Comparison of ENCODE assay signal across 8 mouse cellular contexts in genomic region chr2:165316837-165317473, GRCm38 (mm10). TPM values are rescaled to one million over a fixed set of nuclear protein-coding genes. Genes with fewer than 3 reads are reported as not detected.
DNase-seq lines count a peak whose midpoint lies in the region; ATAC-seq and TF ChIP-seq lines count a peak whose summit lies in the region.

No protein-coding gene starts in this region.

- peak overlapping the region; percentile 83; the same call in 1 of the 2 replicates for H3K27ac ChIP-seq in gastrocnemius, adult 2 months
- peak overlapping the region; percentile 72 for H3K27ac ChIP-seq in embryonic facial prominence, embryonic 12.5 days
- peak overlapping the region; percentile 11 to 55; a peak in 1 of 4 replicates for H3K27ac ChIP-seq in heart, embryonic 14.5 days (replicated peaks in 1 of 2; ENCODE audit: control insufficient read depth in 1 of 2, insufficient read depth in 1 of 2, low read depth in 2 of 2, low read length in 2 of 2)
- H3K27ac ChIP-seq in kidney, postnatal 0 days, result peak overlapping the region; percentile 67
- H3K27ac ChIP-seq in liver, embryonic 12.5 days, result peak overlapping the region; percentile 55

- H3K27me3 ChIP-seq in embryonic facial prominence, embryonic 12.5 days, result no peaks in the 10 kb centered on the region
- H3K27me3 ChIP-seq in heart, embryonic 14.5 days (ENCODE audit: control insufficient read depth, insufficient read depth, low read length), result no peaks in the 10 kb centered on the region
- H3K27me3 ChIP-seq in kidney, postnatal 0 days (ENCODE audit: insufficient read depth, low read length), result no peaks in the 10 kb centered on the region
- H3K27me3 ChIP-seq in liver, embryonic 12.5 days (replicated peaks), result no peaks in the 10 kb centered on the region
- H3K27me3 ChIP-seq in myocyte (ENCODE audit: control insufficient read depth, insufficient read depth, insufficient read length), result no peaks in the 10 kb centered on the region

- intact Hi-C loops in gastrocnemius, adult 2 months (cut with DNase I), result no loop called here

- H3K9ac ChIP-seq in embryonic facial prominence, embryonic 12.5 days, result no peak overlapping the region
- H3K9ac ChIP-seq in heart, embryonic 14.5 days (ENCODE audit: low read length), result 0 out of 2 replicates have a peak overlapping the region, but pooled peaks have one; percentile 8
- H3K9ac ChIP-seq in kidney, postnatal 0 days (ENCODE audit: low read depth, low read length), result no peak overlapping the region
- no peak overlapping the region for H3K9ac ChIP-seq in liver, embryonic 12.5 days

- H3K4me3 ChIP-seq in gastrocnemius, adult 2 months, result no peak overlapping the region
- H3K4me3 ChIP-seq in embryonic facial prominence, embryonic 12.5 days, result no peak overlapping the region
- no peak overlapping the region for H3K4me3 ChIP-seq in heart, embryonic 14.5 days (ENCODE audit: control insufficient read depth in 1 of 2, insufficient read depth in 1 of 2, low read depth in 1 of 2, low read length in 2 of 2)
- H3K4me3 ChIP-seq in kidney, postnatal 0 days (replicated peaks; ENCODE audit: low read depth, low read length), result no peak overlapping the region
- no peak overlapping the region for H3K4me3 ChIP-seq in liver, embryonic 12.5 days
- H3K4me3 ChIP-seq in myocyte, result no peak overlapping the region

- peaks cover 41% of the 10 kb centered on the region for H3K36me3 ChIP-seq in embryonic facial prominence, embryonic 12.5 days
- peaks cover 39% of the 10 kb centered on the region for H3K36me3 ChIP-seq in heart, embryonic 14.5 days (ENCODE audit: control insufficient read depth, insufficient read depth, low read length)
- H3K36me3 ChIP-seq in kidney, postnatal 0 days (ENCODE audit: insufficient read depth, low read length), result peaks cover 24% of the 10 kb centered on the region; the same call in 1 of the 2 replicates
- H3K36me3 ChIP-seq in liver, embryonic 12.5 days, result peaks cover 43% of the 10 kb centered on the region
- H3K36me3 ChIP-seq in myocyte (ENCODE audit: control insufficient read depth, insufficient read depth), result peaks cover 4% of the 10 kb centered on the region

- peaks cover 23% of the 10 kb centered on the region for H3K79me2 ChIP-seq in myocyte (ENCODE audit: control insufficient read depth, insufficient read depth)

- TF ChIP-seq CTCF in gastrocnemius, adult 2 months (IDR thresholded peaks at IDR 0.05), result no peak
- no peak for TF ChIP-seq CTCF in kidney, postnatal 0 days (IDR thresholded peaks at IDR 0.05; ENCODE audit: low read depth)

- peak; percentile 52 for DNase-seq in gastrocnemius, adult 2 months
- DNase-seq in gastrocnemius, postnatal 4 days (ENCODE audit: low spot score in 2 of 2), result no peak
- DNase-seq in kidney, postnatal 0 days (ENCODE audit: low spot score), result peak; percentile 94
- DNase-seq in natural killer cell, adult 2 months (ENCODE audit: low spot score in 2 of 2), result no peak

- WGBS in embryonic facial prominence, embryonic 12.5 days, result 10% methylated on average over 9 of the region's 9 CpGs
- 27% methylated on average over 9 of the region's 9 CpGs for WGBS in heart, embryonic 14.5 days
- WGBS in kidney, postnatal 0 days, result 17% methylated on average over 9 of the region's 9 CpGs
- 48% methylated on average over 9 of the region's 9 CpGs for WGBS in liver, embryonic 12.5 days (ENCODE audit: insufficient replicate concordance)

- H3K9me3 ChIP-seq in embryonic facial prominence, embryonic 12.5 days, result no peaks in the 10 kb centered on the region
- no peaks in the 10 kb centered on the region for H3K9me3 ChIP-seq in heart, embryonic 14.5 days (ENCODE audit: control insufficient read depth, low read length)
- no peaks in the 10 kb centered on the region for H3K9me3 ChIP-seq in kidney, postnatal 0 days (replicated peaks; ENCODE audit: low read length)
- H3K9me3 ChIP-seq in liver, embryonic 12.5 days (replicated peaks), result no peaks in the 10 kb centered on the region

- H3K4me1 ChIP-seq in embryonic facial prominence, embryonic 12.5 days, result peaks cover 47% of the 10 kb centered on the region
- peaks cover 44 to 55% of the 10 kb centered on the region in 2 experiments for H3K4me1 ChIP-seq in heart, embryonic 14.5 days (ENCODE audit: control insufficient read depth in 2 of 2, insufficient read depth in 2 of 2, low read length in 2 of 2)
- H3K4me1 ChIP-seq in kidney, postnatal 0 days (replicated peaks; ENCODE audit: insufficient read depth, low read length), result peaks cover 59% of the 10 kb centered on the region
- peaks cover 67% of the 10 kb centered on the region for H3K4me1 ChIP-seq in liver, embryonic 12.5 days

- no peak overlapping the region for H3ac ChIP-seq in myocyte (ENCODE audit: control insufficient read depth, insufficient read length)

- ATAC-seq in embryonic facial prominence, embryonic 12.5 days (ENCODE audit: insufficient number of reproducible peaks, insufficient read depth, low FRiP score, low TSS enrichment), result peak; percentile 68
- 0 out of 2 replicates have a peak, but pooled peaks have one; percentile 5 for ATAC-seq in heart, embryonic 14.5 days (ENCODE audit: insufficient number of reproducible peaks, insufficient read depth, low FRiP score, low read depth)
- ATAC-seq in kidney, postnatal 0 days (replicated peaks; ENCODE audit: low FRiP score, low read depth), result peak; percentile 66
- ATAC-seq in liver, embryonic 12.5 days, result peak; percentile 16; the same call in 1 of the 2 replicates

- H3K4me2 ChIP-seq in embryonic facial prominence, embryonic 12.5 days (replicated peaks), result peak overlapping the region; percentile 9; the same call in 1 of the 2 replicates
- no peak overlapping the region for H3K4me2 ChIP-seq in heart, embryonic 14.5 days (ENCODE audit: low read length)
- no peak overlapping the region; the same call in 1 of the 2 replicates for H3K4me2 ChIP-seq in kidney, postnatal 0 days (ENCODE audit: low read length)
- H3K4me2 ChIP-seq in liver, embryonic 12.5 days, result peak overlapping the region; percentile 15; the same call in 1 of the 2 replicates
- H3K4me2 ChIP-seq in myocyte (ENCODE audit: low read depth), result peak overlapping the region; percentile 30

- no peak for TF ChIP-seq POLR2A in myocyte (IDR thresholded peaks at IDR 0.05; ENCODE audit: insufficient read length, low read depth)

TF ChIP-seq in myocyte, 11 proteins besides CTCF, POLR2A, EP300 and RAD21:
- TF ChIP-seq MYOD1 (IDR thresholded peaks at IDR 0.05; ENCODE audit: control insufficient read depth in 1 of 3, insufficient read length in 2 of 3, low read depth in 2 of 3) (peak in 1 of 3 experiments; percentile 42), CEBPB (IDR thresholded peaks at IDR 0.05; ENCODE audit: insufficient read depth, poor library complexity, severe bottlenecking) (no peak)
TF ChIP-seq in myocyte: peak in this region for 1.

RNA-seq across cellular contexts. Expression of gene Elmo2, which starts 9.3 kb away (rescaled TPM):
- 10 to 100 TPM; 12.8 to 15.0 TPM for total RNA-seq in gastrocnemius, adult 2 months (2021)
- 10 to 100 TPM; 27.1 to 36.9 TPM for total RNA-seq in gastrocnemius, postnatal 4 days (2021)
- 91.7 TPM in 2 replicates for polyA plus RNA-seq in embryonic facial prominence, embryonic 12.5 days (2016; fragmentation: Nextera tagmentation; extraction: Ambion mirVana)
- polyA plus RNA-seq in heart, embryonic 14.5 days (2014; fragmentation: Nextera tagmentation; extraction: Ambion mirVana), result 40.1 and 44.9 TPM in 2 replicates
- polyA plus RNA-seq in kidney, postnatal 0 days (2015; fragmentation: Nextera tagmentation; extraction: Ambion mirVana), result 51.5 and 59.3 TPM in 2 replicates
- polyA plus RNA-seq in liver, embryonic 12.5 days (2016; fragmentation: Nextera tagmentation; extraction: Ambion mirVana), result 20.5 and 21.7 TPM in 2 replicates
- 20.4 TPM for polyA plus RNA-seq in myocyte (2012; fragmentation: generic; extraction: Trizol)

RNA-seq across cellular contexts. Expression of gene Slc35c2, which starts 29.3 kb away (rescaled TPM):
- total RNA-seq in gastrocnemius, adult 2 months (2021), result 10 to 100 TPM; 19.6 to 20.6 TPM
- total RNA-seq in gastrocnemius, postnatal 4 days (2021), result 10 to 100 TPM; 20.8 to 23.4 TPM
- polyA plus RNA-seq in embryonic facial prominence, embryonic 12.5 days (2016; fragmentation: Nextera tagmentation; extraction: Ambion mirVana), result 52.8 and 57.0 TPM in 2 replicates
- polyA plus RNA-seq in heart, embryonic 14.5 days (2014; fragmentation: Nextera tagmentation; extraction: Ambion mirVana), result 34.0 and 38.0 TPM in 2 replicates
- 51.6 and 55.7 TPM in 2 replicates for polyA plus RNA-seq in kidney, postnatal 0 days (2015; fragmentation: Nextera tagmentation; extraction: Ambion mirVana)
- polyA plus RNA-seq in liver, embryonic 12.5 days (2016; fragmentation: Nextera tagmentation; extraction: Ambion mirVana), result 41.6 and 46.2 TPM in 2 replicates
- 50.3 TPM for polyA plus RNA-seq in myocyte (2012; fragmentation: generic; extraction: Trizol)

RNA-seq across cellular contexts. Expression of gene Zfp663, which starts 51.6 kb away (rescaled TPM):
- not detected for total RNA-seq in gastrocnemius, adult 2 months (2021)
- total RNA-seq in gastrocnemius, postnatal 4 days (2021), result under 1 TPM in 1 of 2 experiments, not detected in 1; 0.29 TPM
- 2.6 and 2.9 TPM in 2 replicates for polyA plus RNA-seq in embryonic facial prominence, embryonic 12.5 days (2016; fragmentation: Nextera tagmentation; extraction: Ambion mirVana)
- 0.39 TPM in 1 of 2 replicates, not detected in the other for polyA plus RNA-seq in heart, embryonic 14.5 days (2014; fragmentation: Nextera tagmentation; extraction: Ambion mirVana)
- 0.58 and 0.60 TPM in 2 replicates for polyA plus RNA-seq in kidney, postnatal 0 days (2015; fragmentation: Nextera tagmentation; extraction: Ambion mirVana)
- 0.14 TPM in 1 of 2 replicates, not detected in the other for polyA plus RNA-seq in liver, embryonic 12.5 days (2016; fragmentation: Nextera tagmentation; extraction: Ambion mirVana)
- not detected for polyA plus RNA-seq in myocyte (2012; fragmentation: generic; extraction: Trizol)

Comparison
In these comparisons a context has a peak if more than half of its experiments do, and no peak if none do; other contexts are left out.
1. DNase-seq: peak in gastrocnemius, adult 2 months (single experiment) and kidney, postnatal 0 days (single experiment); none in gastrocnemius, postnatal 4 days (0 of 2) and natural killer cell, adult 2 months (0 of 2).
2. H3K27ac ChIP-seq: peak in every context shown above with its lines; median percentile 83 in gastrocnemius, adult 2 months; 72 in embryonic facial prominence, embryonic 12.5 days; 67 in kidney, postnatal 0 days; 55 in liver, embryonic 12.5 days; 33 in heart, embryonic 14.5 days.
3. ATAC-seq: peak in every context shown above with its lines; median percentile 68 in embryonic facial prominence, embryonic 12.5 days; 66 in kidney, postnatal 0 days; 16 in liver, embryonic 12.5 days; 5 in heart, embryonic 14.5 days.
4. H3K4me2 ChIP-seq: peak in embryonic facial prominence, embryonic 12.5 days (single experiment), liver, embryonic 12.5 days (single experiment) and myocyte (single experiment); none in heart, embryonic 14.5 days (single experiment) and kidney, postnatal 0 days (single experiment).